Mouse (Mus musculus): ENCODE measurements around the gene B830017H08Rik.
A peak's percentile ranks its signal among the peaks of the same experiment; 100 is the strongest.

The B830017H08Rik gene

GRCm38 (mm10) chr16:17832821-17833220 lies at the start of gene B830017H08Rik:
Gene B830017H08Rik, plus strand, starts transcription at chr16:17833121.
- no peak for DNase-seq (ENCODE audit: low read depth, low spot score)

GRCm38 (mm10) chr16:17785337-17785736 lies 47.6 kb upstream of the B830017H08Rik start:
- DNase-seq (ENCODE audit: low read depth, low spot score), result no peak

- no peak for DNase-seq (ENCODE audit: low read depth, low spot score)
Observed at GRCm38 (mm10) chr16:17792728-17793127, 40.2 kb upstream of the B830017H08Rik start.

GRCm38 (mm10) chr16:17794047-17794446 lies 38.9 kb upstream of the B830017H08Rik start:
- no peak for DNase-seq (ENCODE audit: low read depth, low spot score)

GRCm38 (mm10) chr16:17795643-17796042 lies 37.3 kb upstream of the B830017H08Rik start:
- DNase-seq (ENCODE audit: low read depth, low spot score), result no peak

- no peak for DNase-seq (ENCODE audit: low read depth, low spot score)
Observed at GRCm38 (mm10) chr16:17796519-17796918, 36.4 kb upstream of the B830017H08Rik start.

- no peak for DNase-seq (ENCODE audit: low read depth, low spot score)
Observed at GRCm38 (mm10) chr16:17796971-17797811, 35.7 kb upstream of the B830017H08Rik start, which contains the start of gene Scarf2. Gene Scarf2, plus strand, starts transcription at chr16:17797282.

GRCm38 (mm10) chr16:17797812-17798311 lies 35.1 kb upstream of the B830017H08Rik start:
- no peak for DNase-seq (ENCODE audit: low read depth, low spot score)

GRCm38 (mm10) chr16:17798321-17799180 lies 34.4 kb upstream of the B830017H08Rik start:
- no peak for DNase-seq (ENCODE audit: low read depth, low spot score)

- DNase-seq (ENCODE audit: low read depth, low spot score), result no peak
Observed at GRCm38 (mm10) chr16:17799584-17799983, 33.3 kb upstream of the B830017H08Rik start.

- no peak for DNase-seq (ENCODE audit: low read depth, low spot score)
Observed at GRCm38 (mm10) chr16:17801777-17802455, 31.0 kb upstream of the B830017H08Rik start.

- no peak for DNase-seq (ENCODE audit: low read depth, low spot score)
Observed at GRCm38 (mm10) chr16:17802456-17802838, 30.5 kb upstream of the B830017H08Rik start.

GRCm38 (mm10) chr16:17802839-17803674 lies 29.9 kb upstream of the B830017H08Rik start:
- no peak for DNase-seq (ENCODE audit: low read depth, low spot score)

- DNase-seq (ENCODE audit: low read depth, low spot score), result no peak
Observed at GRCm38 (mm10) chr16:17803675-17804448, 29.1 kb upstream of the B830017H08Rik start.

- no peak for DNase-seq (ENCODE audit: low read depth, low spot score)
Observed at GRCm38 (mm10) chr16:17804449-17804912, 28.4 kb upstream of the B830017H08Rik start.

GRCm38 (mm10) chr16:17804982-17805381 lies 27.9 kb upstream of the B830017H08Rik start:
- DNase-seq (ENCODE audit: low read depth, low spot score), result no peak

- DNase-seq (ENCODE audit: low read depth, low spot score), result no peak
Observed at GRCm38 (mm10) chr16:17806581-17807191, 26.2 kb upstream of the B830017H08Rik start.

GRCm38 (mm10) chr16:17807192-17808009 lies 25.5 kb upstream of the B830017H08Rik start:
- peak; percentile 84 for DNase-seq (ENCODE audit: low read depth, low spot score)
